Mouse (Mus musculus): ENCODE measurements at regions not wholly inside any gene's neighbourhood (a gene's known extent, or its start where the extent isn't known, plus 50 kb on each side); places are given as distances from the start of the nearest gene placed in this dataset.

- TF ChIP-seq CTCF (IDR thresholded peaks at IDR 0.05; ENCODE audit: control insufficient read depth, insufficient read depth, insufficient replicate concordance, low read depth, low read length) (no peak), POLR2A (IDR thresholded peaks at IDR 0.05; ENCODE audit: control insufficient read depth, low read depth, low read length) (no peak)
These were observed 59.0 kb upstream of the Zfp217 start for GRCm38 (mm10) chr2:170206870-170207269.

Data from testis, adult 2 months (tissue).